16 mouse cellular contexts compared by ENCODE assay signal in genomic region chr9:106463122-106464063, GRCm38 (mm10). TPM values are rescaled to one million over a fixed set of nuclear protein-coding genes. Genes with fewer than 3 reads are reported as not detected.
DNase-seq lines count a peak whose midpoint lies in the region; ATAC-seq and TF ChIP-seq lines count a peak whose summit lies in the region.
"Had no signal": no experiment of that assay in that cellular context is flagged by ENCODE, and none has a peak within 500 bp of the region (broad histone marks: within the 10 kb centered on the region; RNA-seq: fewer than 3 reads in every experiment).

No protein-coding gene starts in this region.

- no peak overlapping the region for H3K4me3 ChIP-seq in layer of hippocampus, adult 2 months
- peak overlapping the region; percentile 52 for H3K4me3 ChIP-seq in cerebellum, adult 2 months (replicated peaks; ENCODE audit: insufficient read depth, low read depth, low read length)
- H3K4me3 ChIP-seq in embryonic facial prominence, embryonic 13.5 days, result no peak overlapping the region

- no peaks in the 10 kb centered on the region for H3K27me3 ChIP-seq in cerebellum, adult 2 months (ENCODE audit: control insufficient read depth, insufficient read depth, low read length)
- H3K27me3 ChIP-seq in embryonic facial prominence, embryonic 13.5 days, result peaks cover 11% of the 10 kb centered on the region

- peaks cover 13% of the 10 kb centered on the region; the same call in 1 of the 2 replicates for H3K4me1 ChIP-seq in cerebellum, adult 2 months (ENCODE audit: control insufficient read depth, insufficient read depth, low read length)
- H3K4me1 ChIP-seq in embryonic facial prominence, embryonic 13.5 days, result peaks cover 36% of the 10 kb centered on the region

- H3K9ac ChIP-seq in embryonic facial prominence, embryonic 13.5 days, result 0 out of 2 replicates have a peak overlapping the region, but pooled peaks have one; percentile 16
- H3K9ac ChIP-seq: embryonic facial prominence, embryonic 15.5 days; liver, embryonic 14.5 days had no signal

- H3K9me3 ChIP-seq in embryonic facial prominence, embryonic 13.5 days, result no peaks in the 10 kb centered on the region
- H3K9me3 ChIP-seq: embryonic facial prominence, embryonic 15.5 days; heart, embryonic 13.5 days; midbrain, embryonic 12.5 days had no signal

- no peak for TF ChIP-seq CTCF in layer of hippocampus, adult 2 months (conservative IDR thresholded peaks at IDR 0.05)
- TF ChIP-seq CTCF in cerebellum, adult 2 months (IDR thresholded peaks at IDR 0.05; ENCODE audit: borderline replicate concordance, insufficient read depth, low read depth, low read length), result no peak

- 10% methylated on average over 21 of the region's 21 CpGs for WGBS in cerebellum, adult 2 months
- 80% methylated on average over 21 of the region's 21 CpGs for WGBS in embryonic facial prominence, embryonic 13.5 days

- DNase-seq in adrenal gland, postnatal 25 days, result peak; percentile 21
- DNase-seq in adrenal gland, postnatal 4 days (ENCODE audit: low spot score in 2 of 2), result no peak
- DNase-seq in layer of hippocampus, adult 2 months (ENCODE audit: low spot score in 2 of 2), result no peak
- DNase-seq in layer of hippocampus, adult 18-20 months (ENCODE audit: low spot score in 2 of 2), result no peak
- peak; percentile 91 to 94 for DNase-seq in cerebellum, adult 2 months
- no peak for DNase-seq in adrenal gland, adult 18-20 months (ENCODE audit: low spot score in 2 of 2)
- DNase-seq: adrenal gland, postnatal 10 days; forebrain, postnatal 0 days; gastrocnemius, postnatal 14 days; lung, postnatal 10 days had no signal

- H3K27ac ChIP-seq in layer of hippocampus, adult 2 months, result peak overlapping the region; percentile 99
- H3K27ac ChIP-seq in cerebellum, adult 2 months (ENCODE audit: insufficient read depth, low read length), result peak overlapping the region; percentile 100
- no peak overlapping the region; the same call in 1 of the 2 replicates for H3K27ac ChIP-seq in embryonic facial prominence, embryonic 13.5 days
- H3K27ac ChIP-seq: embryonic facial prominence, embryonic 15.5 days; heart, embryonic 13.5 days; liver, embryonic 14.5 days had no signal

- H3K4me2 ChIP-seq in embryonic facial prominence, embryonic 13.5 days, result no peak overlapping the region

- peaks cover 49% of the 10 kb centered on the region for H3K36me3 ChIP-seq in embryonic facial prominence, embryonic 13.5 days

- no peak for ATAC-seq in embryonic facial prominence, embryonic 13.5 days (ENCODE audit: insufficient number of reproducible peaks, insufficient read depth, low FRiP score, low TSS enrichment, low read depth)
- ATAC-seq in megakaryocyte-erythroid progenitor cell, adult 5-6 weeks (replicated peaks; ENCODE audit: low FRiP score, low TSS enrichment, poor library complexity, severe bottlenecking), result no peak
- ATAC-seq: forebrain, postnatal 0 days had no signal

- TF ChIP-seq POLR2A in cerebellum, adult 2 months (IDR thresholded peaks at IDR 0.05; ENCODE audit: borderline replicate concordance, insufficient read depth, low read length), result peak; percentile 5; the same call in 1 of the 2 replicates

RNA-seq across cellular contexts. Expression of gene Gpr62, which starts 2.3 kb away (rescaled TPM):
- 0.21 TPM in 1 of 2 replicates, not detected in the other for total RNA-seq in adrenal gland, postnatal 25 days (2021)
- under 1 TPM; 0.40 to 0.67 TPM for total RNA-seq in adrenal gland, postnatal 4 days (2021)
- 10 to 100 TPM; 11.6 to 12.4 TPM for total RNA-seq in layer of hippocampus, adult 2 months (2021)
- total RNA-seq in layer of hippocampus, adult 18-20 months (2021), result 10 to 100 TPM; 12.4 to 12.7 TPM
- 27.9 and 30.7 TPM in 2 replicates for polyA plus RNA-seq in cerebellum, adult 2 months (2012; rRNA removed)
- 0.53 TPM in 1 of 2 replicates, not detected in the other for polyA plus RNA-seq in embryonic facial prominence, embryonic 13.5 days (2015; fragmentation: Nextera tagmentation; extraction: Ambion mirVana)
- total RNA-seq in megakaryocyte-erythroid progenitor cell, adult 5-6 weeks (2014; fragmentation: Nextera tagmentation), result not detected in 2 replicates
- not detected in 2 replicates for total RNA-seq in megakaryocyte-erythroid progenitor cell, adult 5-6 weeks (2017)
- under 1 TPM; 0.20 to 0.29 TPM for total RNA-seq in adrenal gland, adult 18-20 months (2021)
- polyA plus RNA-seq: liver, embryonic 14.5 days had no signal

RNA-seq across cellular contexts. Expression of gene Pcbp4, which starts 10.3 kb away (rescaled TPM):
- 26.8 and 29.9 TPM in 2 replicates for total RNA-seq in adrenal gland, postnatal 25 days (2021)
- 10 to 100 TPM; 59.5 to 63.8 TPM for total RNA-seq in adrenal gland, postnatal 4 days (2021)
- total RNA-seq in layer of hippocampus, adult 2 months (2021), result 100 to 1,000 TPM; 187 to 205 TPM
- 100 to 1,000 TPM; 186 to 198 TPM for total RNA-seq in layer of hippocampus, adult 18-20 months (2021)
- polyA plus RNA-seq in cerebellum, adult 2 months (2012; rRNA removed), result 515 and 572 TPM in 2 replicates
- 128 and 133 TPM in 2 replicates for polyA plus RNA-seq in embryonic facial prominence, embryonic 13.5 days (2015; fragmentation: Nextera tagmentation; extraction: Ambion mirVana)
- total RNA-seq in megakaryocyte-erythroid progenitor cell, adult 5-6 weeks (2014; fragmentation: Nextera tagmentation), result 0.40 and 6.6 TPM in 2 replicates
- 0.30 and 0.89 TPM in 2 replicates for total RNA-seq in megakaryocyte-erythroid progenitor cell, adult 5-6 weeks (2017)
- total RNA-seq in adrenal gland, adult 18-20 months (2021), result 10 to 100 TPM; 22.4 to 28.0 TPM

RNA-seq across cellular contexts. Expression of gene Rrp9, which starts 12.4 kb away (rescaled TPM):
- 35.9 and 41.5 TPM in 2 replicates for total RNA-seq in adrenal gland, postnatal 25 days (2021)
- total RNA-seq in adrenal gland, postnatal 4 days (2021), result 10 to 100 TPM; 33.4 to 40.7 TPM
- total RNA-seq in layer of hippocampus, adult 2 months (2021), result 10 to 100 TPM; 35.4 to 36.6 TPM
- 10 to 100 TPM; 28.5 to 29.2 TPM for total RNA-seq in layer of hippocampus, adult 18-20 months (2021)
- 42.5 and 43.7 TPM in 2 replicates for polyA plus RNA-seq in cerebellum, adult 2 months (2012; rRNA removed)
- 43.9 and 49.8 TPM in 2 replicates for polyA plus RNA-seq in embryonic facial prominence, embryonic 13.5 days (2015; fragmentation: Nextera tagmentation; extraction: Ambion mirVana)
- 57.3 and 80.8 TPM in 2 replicates for total RNA-seq in megakaryocyte-erythroid progenitor cell, adult 5-6 weeks (2014; fragmentation: Nextera tagmentation)
- total RNA-seq in megakaryocyte-erythroid progenitor cell, adult 5-6 weeks (2017), result 80.0 and 82.4 TPM in 2 replicates
- total RNA-seq in adrenal gland, adult 18-20 months (2021), result 10 to 100 TPM; 32.7 to 47.8 TPM

RNA-seq across cellular contexts. Expression of gene Parp3, which starts 13.4 kb away (rescaled TPM):
- total RNA-seq in adrenal gland, postnatal 25 days (2021), result 37.4 and 38.7 TPM in 2 replicates
- total RNA-seq in adrenal gland, postnatal 4 days (2021), result 10 to 100 TPM; 15.8 to 18.1 TPM
- total RNA-seq in layer of hippocampus, adult 2 months (2021), result 1 to 10 TPM; 3.0 to 3.7 TPM
- total RNA-seq in layer of hippocampus, adult 18-20 months (2021), result 1 to 10 TPM; 3.8 to 5.0 TPM
- 6.9 and 9.7 TPM in 2 replicates for polyA plus RNA-seq in cerebellum, adult 2 months (2012; rRNA removed)
- 3.2 and 4.1 TPM in 2 replicates for polyA plus RNA-seq in embryonic facial prominence, embryonic 13.5 days (2015; fragmentation: Nextera tagmentation; extraction: Ambion mirVana)
- total RNA-seq in megakaryocyte-erythroid progenitor cell, adult 5-6 weeks (2014; fragmentation: Nextera tagmentation), result 2.2 and 2.5 TPM in 2 replicates
- total RNA-seq in megakaryocyte-erythroid progenitor cell, adult 5-6 weeks (2017), result 2.0 and 4.2 TPM in 2 replicates
- total RNA-seq in adrenal gland, adult 18-20 months (2021), result 10 to 100 TPM; 35.9 to 63.4 TPM

RNA-seq across cellular contexts. Expression of gene Abhd14a, which starts 15.9 kb away (rescaled TPM):
- total RNA-seq in adrenal gland, postnatal 25 days (2021), result 21.7 and 23.1 TPM in 2 replicates
- total RNA-seq in adrenal gland, postnatal 4 days (2021), result 10 to 100 TPM; 29.8 to 30.2 TPM
- total RNA-seq in layer of hippocampus, adult 2 months (2021), result 10 to 100 TPM; 39.0 to 39.4 TPM
- 10 to 100 TPM; 32.1 to 34.9 TPM for total RNA-seq in layer of hippocampus, adult 18-20 months (2021)
- polyA plus RNA-seq in cerebellum, adult 2 months (2012; rRNA removed), result 49.7 and 51.5 TPM in 2 replicates
- 74.4 and 75.2 TPM in 2 replicates for polyA plus RNA-seq in embryonic facial prominence, embryonic 13.5 days (2015; fragmentation: Nextera tagmentation; extraction: Ambion mirVana)
- 40.5 and 56.0 TPM in 2 replicates for total RNA-seq in megakaryocyte-erythroid progenitor cell, adult 5-6 weeks (2014; fragmentation: Nextera tagmentation)
- 18.6 and 31.0 TPM in 2 replicates for total RNA-seq in megakaryocyte-erythroid progenitor cell, adult 5-6 weeks (2017)
- total RNA-seq in adrenal gland, adult 18-20 months (2021), result 10 to 100 TPM; 18.3 to 21.3 TPM

Comparison
In these comparisons a context has a peak if more than half of its experiments do, and no peak if none do; other contexts are left out.
1. DNase-seq: peak in adrenal gland, postnatal 25 days (single experiment) and cerebellum, adult 2 months (2 of 2); none in adrenal gland, postnatal 4 days (0 of 2), layer of hippocampus, adult 2 months (0 of 2), layer of hippocampus, adult 18-20 months (0 of 2) and adrenal gland, adult 18-20 months (0 of 2).
2. RNA of gene Gpr62, which starts 2.3 kb away (total RNA-seq): 12.4 to 12.7 TPM in layer of hippocampus, adult 18-20 months and 11.6 to 12.4 TPM in layer of hippocampus, adult 2 months; 0.40 to 0.67 TPM in adrenal gland, postnatal 4 days, 0.20 to 0.29 TPM in adrenal gland, adult 18-20 months, 0.21 TPM in adrenal gland, postnatal 25 days and not detected in megakaryocyte-erythroid progenitor cell, adult 5-6 weeks; every median in the first group is over 4 times any median in the second.